Mouse (Mus musculus): Measurements from ENCODE around the gene Vmn1r199. TPM values are rescaled to one million over a fixed set of nuclear protein-coding genes. Genes with fewer than 3 reads are reported as not detected.
"Not testable (repeated sequence)": the region's sequence is repeated elsewhere in the genome, so short reads cannot be mapped to it uniquely, and the experiment has no call there.

The Vmn1r199 gene
- total RNA-seq (2021): not detected
- long read RNA-seq, experiment 1: 0 reads
- long read RNA-seq, experiment 2: 0 reads

DNA sequence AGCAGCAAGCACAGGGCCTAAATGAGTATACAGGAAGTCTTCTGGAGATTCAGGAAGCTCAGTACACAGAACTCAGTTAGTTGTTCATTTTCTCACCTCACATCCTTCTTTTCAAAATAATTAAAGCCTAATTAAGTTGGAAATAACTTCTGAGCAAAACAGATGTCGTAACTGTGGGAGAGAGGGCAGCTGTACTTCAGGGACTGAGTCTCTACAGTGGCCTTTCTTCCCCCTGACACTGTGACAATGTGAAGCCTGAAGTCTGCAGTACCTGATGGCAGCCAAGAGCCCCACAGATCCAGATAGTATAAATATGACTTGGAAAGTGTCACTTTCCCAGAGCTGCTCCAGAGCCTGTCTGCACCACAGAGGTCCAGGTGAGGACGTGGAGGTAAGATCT lies at the start of gene Vmn1r199:
Gene Vmn1r199, plus strand, starts transcription at position 301 of the 400 bp plus-strand sequence.
- no peak for DNase-seq

DNA sequence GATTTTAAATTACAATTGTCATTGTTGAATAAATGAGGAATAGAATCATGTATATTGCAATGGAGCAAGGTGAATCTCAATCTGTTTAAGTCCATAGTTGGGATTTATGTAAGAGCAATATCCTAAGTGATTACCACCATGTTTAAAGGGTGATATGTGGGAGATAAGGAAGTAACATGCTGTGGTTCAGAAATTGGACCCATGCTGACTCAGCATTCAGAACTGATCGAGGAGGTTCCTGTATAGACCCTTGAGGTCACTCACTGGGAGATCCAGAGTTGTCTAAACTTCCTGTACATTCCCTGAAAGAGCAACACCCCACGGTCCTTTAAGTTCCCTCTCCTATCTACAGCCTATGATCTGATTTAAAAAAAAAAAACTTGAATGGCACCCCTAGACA lies 46.3 kb upstream of the Vmn1r199 start:
- DNase-seq: no peak

DNA sequence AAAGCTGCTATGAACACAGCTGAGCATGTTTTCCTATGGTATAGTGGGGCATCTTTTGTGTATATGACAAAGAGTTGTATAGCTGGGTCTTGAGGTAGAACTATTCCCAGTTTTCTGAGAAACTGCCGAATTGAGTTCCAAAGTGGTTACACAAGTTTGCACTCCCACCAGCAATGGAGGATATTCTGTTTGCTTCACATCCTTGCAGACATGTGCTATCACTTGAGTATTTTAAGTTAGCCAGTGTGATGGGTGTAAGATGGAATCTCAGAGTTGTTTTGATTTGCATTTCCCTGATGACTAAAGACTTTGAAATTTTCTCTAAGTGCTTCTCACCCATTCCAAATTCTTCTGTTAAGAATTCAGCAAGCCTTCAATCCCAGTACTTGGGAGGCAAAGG lies 44.1 kb upstream of the Vmn1r199 start:
- DNase-seq: no peak

DNA sequence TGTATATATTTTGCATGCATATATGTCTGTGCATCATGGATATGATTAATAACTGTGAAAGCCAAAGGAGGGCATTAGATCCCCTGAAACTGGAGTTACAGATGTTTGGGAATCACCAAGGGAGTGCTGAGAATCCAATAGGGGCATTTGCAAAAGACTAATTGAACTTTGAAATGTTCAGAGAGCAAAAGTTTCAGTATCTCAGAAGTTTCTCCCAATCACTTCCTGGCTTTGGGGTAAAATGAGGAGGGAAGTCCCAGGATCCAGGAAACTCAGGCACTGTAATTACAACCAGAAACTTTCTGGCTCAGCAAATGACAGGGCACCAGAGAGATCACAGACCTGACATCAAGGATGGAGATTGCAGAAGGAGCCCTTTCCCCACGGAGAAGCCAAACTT lies 29.6 kb upstream of the Vmn1r199 start, which contains the start of gene Vmn1r198:
Gene Vmn1r198, plus strand, starts transcription at position 301 of the 400 bp plus-strand sequence.
- DNase-seq: no peak

DNA sequence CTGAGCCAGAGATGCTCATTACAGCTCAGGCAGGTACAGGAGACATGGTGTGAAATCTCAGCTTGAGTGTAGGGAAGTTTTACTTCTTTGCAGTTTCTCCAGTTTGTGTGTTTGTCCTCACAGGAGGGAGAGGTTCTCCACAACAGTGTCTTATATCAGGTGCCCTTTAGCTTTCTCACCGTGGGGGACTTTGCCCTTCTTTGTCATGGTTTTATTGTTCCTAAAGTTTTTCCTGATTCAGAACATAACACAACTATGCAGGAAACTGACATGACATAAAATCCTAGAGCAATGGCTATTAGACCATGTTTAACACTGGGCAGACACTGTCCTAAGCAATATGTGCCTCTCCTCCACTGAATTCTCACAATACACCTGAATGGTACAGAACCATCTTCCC lies 28.8 kb upstream of the Vmn1r199 start:
- DNase-seq: no peak

DNA sequence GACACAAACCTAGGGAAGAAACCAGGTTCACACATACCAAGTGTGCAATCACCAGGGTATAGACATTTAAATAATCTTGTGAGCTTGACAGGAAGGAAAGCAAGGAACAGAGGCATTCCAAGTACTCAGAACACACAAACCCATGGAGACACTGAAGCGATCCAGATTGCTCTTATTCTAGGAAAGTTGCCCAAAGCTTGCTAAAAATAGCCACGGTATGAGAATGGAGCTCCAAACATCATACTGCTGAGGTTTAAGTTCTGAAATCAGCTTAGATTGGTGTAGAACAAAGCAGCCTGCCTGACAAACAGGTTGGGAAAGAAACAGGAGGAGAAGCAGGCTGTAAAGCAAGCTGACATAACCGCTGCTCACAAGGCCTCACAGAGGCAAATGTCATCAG lies 1.5 kb downstream of the Vmn1r199 start:
- DNase-seq: not testable (repeated sequence)

DNA sequence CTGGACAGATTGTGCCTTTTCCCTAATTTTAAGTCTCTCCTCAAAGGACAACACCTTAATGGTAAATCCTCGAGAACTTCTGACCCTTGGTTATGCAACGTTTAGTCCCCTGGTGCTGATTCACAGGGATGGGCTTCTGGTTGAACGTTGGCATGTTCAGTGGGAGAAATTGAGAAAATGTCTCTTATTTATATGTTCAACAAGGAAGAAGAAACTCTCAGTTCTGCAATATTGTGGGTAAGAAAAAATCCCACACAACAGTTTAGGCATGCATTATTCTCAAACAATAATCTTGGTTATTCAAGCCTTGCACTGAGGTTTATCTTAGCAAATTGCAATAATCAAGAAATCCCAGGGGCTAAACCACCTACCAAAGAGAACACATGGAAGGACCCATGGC lies 3.8 kb downstream of the Vmn1r199 start:
- no peak for DNase-seq

DNA sequence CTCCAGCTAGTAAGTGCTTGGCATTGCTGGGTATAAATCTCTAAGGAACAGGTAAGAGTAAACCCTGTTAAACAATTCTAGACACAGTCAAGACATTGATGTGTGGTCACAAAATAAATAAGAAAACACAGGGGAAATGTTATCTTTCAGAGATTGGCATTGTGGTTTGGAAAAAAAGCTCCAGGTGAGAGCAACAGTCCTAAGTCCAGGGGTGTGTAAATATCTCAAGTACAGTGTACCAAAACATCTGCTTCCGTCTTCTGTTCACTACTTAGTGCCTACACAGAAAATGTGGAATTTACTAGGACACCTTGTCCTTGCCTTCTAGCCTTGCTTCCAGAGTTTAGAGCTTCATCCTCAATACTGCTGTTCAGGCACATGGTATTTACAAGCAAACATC lies 7.4 kb downstream of the Vmn1r199 start:
- DNase-seq: no peak

DNA sequence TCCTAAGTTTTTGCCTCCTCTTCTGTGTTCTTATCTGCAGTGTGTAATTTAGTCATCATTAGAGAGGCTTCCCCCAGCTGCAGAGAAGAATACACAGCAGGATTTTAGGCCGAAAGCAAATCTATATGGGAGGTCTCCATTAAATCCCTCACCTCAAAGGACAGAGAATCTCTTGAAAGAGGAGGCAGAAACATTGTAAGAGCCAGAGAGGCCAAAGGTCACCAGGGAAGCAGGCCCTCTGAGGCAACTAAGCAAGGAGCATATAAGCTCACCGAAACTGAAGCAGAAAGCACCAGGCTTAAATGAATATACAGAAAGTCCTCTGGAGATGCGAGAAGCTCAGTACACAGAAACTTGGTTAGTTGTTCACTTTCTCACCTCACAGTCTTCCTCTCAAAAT lies 10.5 kb downstream of the Vmn1r199 start, which contains the start of gene Vmn1r200:
Gene Vmn1r200, plus strand, starts transcription at position 301 of the 400 bp plus-strand sequence.
- no peak for DNase-seq

DNA sequence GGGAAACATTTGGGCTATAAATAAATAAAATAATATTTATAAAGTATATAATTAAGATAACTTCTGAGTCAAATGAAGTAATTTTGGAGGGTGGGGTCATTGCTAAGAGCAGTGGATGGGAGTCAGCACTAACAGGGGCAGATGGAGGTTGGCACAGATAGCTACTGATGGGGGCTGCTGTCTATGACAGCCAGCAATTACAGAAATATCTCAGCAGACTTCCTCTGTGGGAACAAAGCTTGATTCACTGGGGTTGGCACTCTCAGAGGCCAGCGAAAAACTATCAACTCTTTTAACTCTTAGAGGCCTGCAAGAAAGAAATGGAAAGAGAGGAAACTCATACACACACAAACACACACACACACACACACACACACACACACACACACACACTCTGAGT lies 23.4 kb downstream of the Vmn1r199 start:
- no peak for DNase-seq

Other genes with a start within 250 kb of the Vmn1r199 start
- gene Vmn1r191, start 195.8 kb upstream of the Vmn1r199 start, total RNA-seq (2021): not detected
- not detected for gene Vmn1r192, start 188.7 kb upstream of the Vmn1r199 start, total RNA-seq (2021)
- gene Vmn1r193, start 156.7 kb upstream of the Vmn1r199 start, total RNA-seq (2021): not detected
- not detected for gene Vmn1r194, start 135.6 kb upstream of the Vmn1r199 start, total RNA-seq (2021)
- gene Vmn1r195, start 109.3 kb upstream of the Vmn1r199 start, total RNA-seq (2021): not detected
- not detected for gene Vmn1r196, start 89.9 kb upstream of the Vmn1r199 start, total RNA-seq (2021)
- not detected for gene Vmn1r197, start 55.2 kb upstream of the Vmn1r199 start, total RNA-seq (2021)
- not detected for gene Vmn1r198, start 29.5 kb upstream of the Vmn1r199 start, total RNA-seq (2021)
- not detected for gene Vmn1r200, start 10.6 kb downstream of the Vmn1r199 start, total RNA-seq (2021)
- not detected for gene Vmn1r201, start 92.1 kb downstream of the Vmn1r199 start, total RNA-seq (2021)
- gene Vmn1r202, start 125.6 kb downstream of the Vmn1r199 start, total RNA-seq (2021): under 1 TPM; 0.07 TPM
- gene Vmn1r203, start 138.3 kb downstream of the Vmn1r199 start, total RNA-seq (2021): not detected
- not detected for gene Vmn1r204, start 173.4 kb downstream of the Vmn1r199 start, total RNA-seq (2021)
- not detected for gene Vmn1r205, start 213.2 kb downstream of the Vmn1r199 start, total RNA-seq (2021)
- gene Vmn1r206, start 244.4 kb downstream of the Vmn1r199 start, total RNA-seq (2021): not detected